Mouse (Mus musculus) heart, embryonic 10.5 days (tissue): ENCODE data around the gene Entpd4b. TPM values are rescaled to one million over a fixed set of nuclear protein-coding genes. Genes with fewer than 3 reads are reported as not detected.
"Not testable (repeated sequence)": the region's sequence is repeated elsewhere in the genome, so short reads cannot be mapped to it uniquely, and the experiment has no call there.

Experiments used
- DNase-seq: peaks from one replicate; pipeline ENCODE4 v3.0.0-alpha.2; 2017; ENCODE audit warnings: low spot score
- H3K27ac ChIP-seq: fragments of 300-500 bp; sonication (generic); 2 replicates; pipeline ENCODE4 v1.5.1; 2016; ENCODE audit warnings: mild to moderate bottlenecking
- H3K27me3 ChIP-seq: fragments of 300-500 bp; sonication (generic); 2 replicates; pipeline ENCODE4 v1.6.1; 2016; ENCODE audit warnings: mild to moderate bottlenecking; ENCODE audit not compliant: poor library complexity, insufficient read depth, severe bottlenecking
- H3K36me3 ChIP-seq: fragments of 300-500 bp; sonication (generic); 2 replicates; pipeline ENCODE4 v1.6.1; 2016; ENCODE audit warnings: mild to moderate bottlenecking, moderate library complexity
- H3K4me1 ChIP-seq: fragments of 300-500 bp; sonication (generic); 2 replicates; pipeline ENCODE4 v1.6.1; 2016; ENCODE audit warnings: mild to moderate bottlenecking
- H3K4me3 ChIP-seq: fragments of 300-500 bp; sonication (generic); 2 replicates; pipeline ENCODE4 v1.5.1; 2016; ENCODE audit warnings: mild to moderate bottlenecking, moderate library complexity
- H3K9me3 ChIP-seq: fragments of 300-500 bp; sonication (generic); 2 replicates; pipeline ENCODE4 v1.6.1; 2016; ENCODE audit warnings: mild to moderate bottlenecking, moderate library complexity
- WGBS: fragments of 180-500 bp; shearing (Covaris S2); methylation state at CpG from one replicate; pipeline ENCODE4 v1.1.7; 2016; 5-methylcytosine and 5-hydroxymethylcytosine counted together
- polyA plus RNA-seq: library from polyadenylated mRNA; unstranded; fragments of >200 nt; fragmentation: Nextera tagmentation; extraction: Ambion mirVana; gene quantifications from 2 replicates; pipeline ENCODE4 v1.2.1, GENCODE M21; 2016

The Entpd4b gene
- polyA plus RNA-seq, result 16.5 and 22.7 TPM in 2 replicates

- H3K27me3 ChIP-seq, DNase-seq: not testable (repeated sequence)
- WGBS, result no CpG with 5 or more reads among the region's 68 CpGs
These were observed at the start of gene Entpd4b for GRCm38 (mm10) chr14:69555110-69555831. Gene Entpd4b, plus strand, starts transcription at chr14:69555424.

GRCm38 (mm10) chr14:69507000-69507399 is 48.2 kb upstream of the Entpd4b start:
- not testable (repeated sequence) for H3K4me1 ChIP-seq, H3K36me3 ChIP-seq, H3K9me3 ChIP-seq, DNase-seq, H3K27me3 ChIP-seq, H3K4me3 ChIP-seq, H3K27ac ChIP-seq
- WGBS, result no CpG with 5 or more reads among the region's 1 CpGs

More at GRCm38 (mm10) chr14:69555110-69555831, at the start of gene Entpd4b:
- H3K4me1 ChIP-seq, H3K36me3 ChIP-seq, H3K4me3 ChIP-seq, H3K9me3 ChIP-seq, H3K27ac ChIP-seq: not testable (repeated sequence)

GRCm38 (mm10) chr14:69512449-69512848 is 42.8 kb upstream of the Entpd4b start, which contains the start of gene Gm27179:
Gene Gm27179, minus strand, starts transcription at chr14:69512549.
- not testable (repeated sequence) for H3K4me1 ChIP-seq, H3K36me3 ChIP-seq, H3K4me3 ChIP-seq, DNase-seq, H3K27ac ChIP-seq, H3K9me3 ChIP-seq, H3K27me3 ChIP-seq
- WGBS, result no CpG with 5 or more reads among the region's 2 CpGs

GRCm38 (mm10) chr14:69520810-69521209 is 34.4 kb upstream of the Entpd4b start:
- H3K27me3 ChIP-seq, H3K9me3 ChIP-seq, H3K36me3 ChIP-seq, H3K4me3 ChIP-seq, DNase-seq, H3K4me1 ChIP-seq, H3K27ac ChIP-seq: not testable (repeated sequence)
- no CpG with 5 or more reads among the region's 2 CpGs for WGBS

- H3K36me3 ChIP-seq, result not testable (repeated sequence)
- no CpG with 5 or more reads among the region's 1 CpGs for WGBS
These were observed 32.2 kb upstream of the Entpd4b start for GRCm38 (mm10) chr14:69523001-69523400.

GRCm38 (mm10) chr14:69526202-69526601 is 29.0 kb upstream of the Entpd4b start:
- H3K27ac ChIP-seq, H3K9me3 ChIP-seq: not testable (repeated sequence)
- WGBS, result no CpG with 5 or more reads among the region's 1 CpGs

More at GRCm38 (mm10) chr14:69523001-69523400, 32.2 kb upstream of the Entpd4b start:
- H3K4me1 ChIP-seq, H3K27ac ChIP-seq, H3K27me3 ChIP-seq, DNase-seq, H3K4me3 ChIP-seq, H3K9me3 ChIP-seq: not testable (repeated sequence)

GRCm38 (mm10) chr14:69536539-69536938 is 18.7 kb upstream of the Entpd4b start:
- H3K4me3 ChIP-seq, H3K4me1 ChIP-seq, H3K9me3 ChIP-seq, DNase-seq, H3K27ac ChIP-seq, H3K27me3 ChIP-seq, H3K36me3 ChIP-seq: not testable (repeated sequence)
- WGBS, result no CpG with 5 or more reads among the region's 7 CpGs

More at GRCm38 (mm10) chr14:69526202-69526601, 29.0 kb upstream of the Entpd4b start:
- not testable (repeated sequence) for DNase-seq, H3K36me3 ChIP-seq, H3K4me1 ChIP-seq, H3K27me3 ChIP-seq, H3K4me3 ChIP-seq

- H3K27me3 ChIP-seq, H3K36me3 ChIP-seq, H3K9me3 ChIP-seq, H3K4me3 ChIP-seq, H3K4me1 ChIP-seq, H3K27ac ChIP-seq, DNase-seq: not testable (repeated sequence)
- WGBS, result no CpG with 5 or more reads among the region's 5 CpGs
These were observed 15.1 kb upstream of the Entpd4b start for GRCm38 (mm10) chr14:69540113-69540512.

GRCm38 (mm10) chr14:69542695-69543094 is 12.5 kb upstream of the Entpd4b start:
- not testable (repeated sequence) for H3K4me3 ChIP-seq, DNase-seq, H3K36me3 ChIP-seq, H3K27me3 ChIP-seq, H3K4me1 ChIP-seq, H3K27ac ChIP-seq, H3K9me3 ChIP-seq
- WGBS, result no CpG with 5 or more reads among the region's 7 CpGs

- DNase-seq, H3K27me3 ChIP-seq, H3K4me1 ChIP-seq, H3K36me3 ChIP-seq, H3K4me3 ChIP-seq, H3K9me3 ChIP-seq, H3K27ac ChIP-seq: not testable (repeated sequence)
- no CpG with 5 or more reads among the region's 7 CpGs for whole genome bisulfite sequencing
These were observed 11.2 kb upstream of the Entpd4b start for GRCm38 (mm10) chr14:69544033-69544432.

- H3K4me1 ChIP-seq, DNase-seq, H3K27me3 ChIP-seq, H3K36me3 ChIP-seq, H3K9me3 ChIP-seq, H3K4me3 ChIP-seq, H3K27ac ChIP-seq: not testable (repeated sequence)
- WGBS, result no CpG with 5 or more reads among the region's 2 CpGs
These were observed 10.2 kb upstream of the Entpd4b start for GRCm38 (mm10) chr14:69545052-69545451.

GRCm38 (mm10) chr14:69547310-69547709 is 7.9 kb upstream of the Entpd4b start:
- H3K9me3 ChIP-seq, H3K27ac ChIP-seq, H3K4me3 ChIP-seq, H3K36me3 ChIP-seq, H3K27me3 ChIP-seq, H3K4me1 ChIP-seq, DNase-seq: not testable (repeated sequence)
- no CpG with 5 or more reads among the region's 4 CpGs for WGBS

- not testable (repeated sequence) for DNase-seq, H3K27ac ChIP-seq, H3K4me3 ChIP-seq, H3K27me3 ChIP-seq, H3K9me3 ChIP-seq, H3K36me3 ChIP-seq, H3K4me1 ChIP-seq
- WGBS, result no CpG with 5 or more reads among the region's 8 CpGs
These were observed 1.6 kb downstream of the Entpd4b start for GRCm38 (mm10) chr14:69556820-69557219.

GRCm38 (mm10) chr14:69557550-69557949 is 2.3 kb downstream of the Entpd4b start:
- not testable (repeated sequence) for H3K27me3 ChIP-seq, DNase-seq, H3K27ac ChIP-seq, H3K36me3 ChIP-seq, H3K4me1 ChIP-seq, H3K9me3 ChIP-seq, H3K4me3 ChIP-seq
- no CpG with 5 or more reads among the region's 14 CpGs for WGBS
